Mouse (Mus musculus): Measurements from ENCODE around the gene Olfr56.
"Not testable (repeated sequence)": the region's sequence is repeated elsewhere in the genome, so short reads cannot be mapped to it uniquely, and the experiment has no call there.

The Olfr56 gene

GRCm38 (mm10) chr11:48978240-48978939, at the start of gene Olfr56:
TSS of gene Olfr56 (plus strand) at chr11:48978889.
- not testable (repeated sequence) for ATAC-seq (ENCODE audit: low TSS enrichment)

GRCm38 (mm10) chr11:48933422-48933821, 45.3 kb upstream of the Olfr56 start:
- not testable (repeated sequence) for ATAC-seq (ENCODE audit: low TSS enrichment)

DNA sequence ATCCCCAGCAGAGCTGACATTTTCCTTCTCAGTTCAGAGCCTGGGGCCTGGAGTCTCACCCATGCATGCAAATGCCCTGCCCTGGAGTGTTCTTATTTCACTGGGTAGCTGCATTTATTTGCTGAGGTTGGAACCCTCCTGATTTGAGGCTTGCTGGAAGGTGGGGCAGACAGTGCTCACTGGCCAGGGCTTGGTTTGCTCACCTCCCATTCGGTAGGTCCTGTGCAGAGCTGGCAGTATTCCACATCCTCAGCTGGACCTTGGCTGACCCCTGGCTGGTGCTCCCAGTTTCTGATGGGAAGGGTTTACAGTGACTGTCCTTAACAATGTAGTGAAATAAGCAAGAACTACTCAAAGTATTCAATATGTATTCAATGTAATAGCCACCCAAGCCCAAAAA, 44.8 kb upstream of the Olfr56 start:
- ATAC-seq (ENCODE audit: low TSS enrichment) = not testable (repeated sequence)

DNA sequence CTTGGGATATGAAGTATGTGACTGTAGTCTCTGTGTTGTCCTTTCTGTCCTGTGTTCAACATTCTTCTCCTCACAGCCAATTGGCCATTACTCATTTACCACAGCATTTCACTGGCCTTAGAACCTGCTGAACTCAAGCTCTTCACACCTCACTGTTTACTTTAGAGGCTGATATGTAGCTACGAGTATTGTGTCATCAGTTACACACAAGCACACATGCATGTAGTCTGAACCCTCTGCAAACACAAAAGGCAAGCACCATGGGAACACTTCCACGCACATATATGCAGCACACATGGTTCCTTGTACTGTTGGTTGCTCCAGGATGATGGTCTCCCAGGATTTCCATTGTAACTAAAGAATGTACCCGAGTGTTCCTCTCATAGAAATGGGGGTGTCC, 43.4 kb upstream of the Olfr56 start:
- ATAC-seq (ENCODE audit: low TSS enrichment) = not testable (repeated sequence)

DNA sequence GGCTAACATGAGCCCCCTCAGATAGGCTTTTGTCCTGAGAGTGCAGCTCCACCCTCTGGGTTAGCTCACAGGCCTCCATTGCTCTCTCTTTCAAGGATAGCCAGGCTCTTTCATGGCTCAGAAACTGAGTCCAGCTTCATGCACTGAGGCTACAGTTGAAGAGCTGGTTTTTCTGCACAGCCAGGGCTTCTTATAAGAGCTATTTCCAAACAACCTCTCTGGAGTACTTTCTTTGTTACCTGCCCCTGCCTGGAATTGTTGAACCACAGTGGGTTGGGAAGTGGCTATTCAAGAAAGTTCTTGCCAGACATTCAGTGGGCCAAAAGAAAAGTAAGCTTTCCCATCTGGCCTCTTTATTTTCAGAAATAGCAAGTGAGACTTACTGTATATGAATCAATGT, 39.4 kb upstream of the Olfr56 start:
- ATAC-seq (ENCODE audit: low TSS enrichment) = not testable (repeated sequence)

- ATAC-seq (ENCODE audit: low TSS enrichment) = not testable (repeated sequence)
These were observed 32.6 kb upstream of the Olfr56 start, which contains the start of gene Psme2b for GRCm38 (mm10) chr11:48946090-48946489. TSS of gene Psme2b (minus strand) at chr11:48946190.

- not testable (repeated sequence) for ATAC-seq (ENCODE audit: low TSS enrichment)
These were observed 4.0 kb upstream of the Olfr56 start for GRCm38 (mm10) chr11:48974686-48975085.

GRCm38 (mm10) chr11:48979251-48979650, 562 bp downstream of the Olfr56 start, which contains the start of gene 9930111J21Rik1:
TSS of gene 9930111J21Rik1 (minus strand) at chr11:48979398.
- not testable (repeated sequence) for ATAC-seq (ENCODE audit: low TSS enrichment)

- not testable (repeated sequence) for ATAC-seq (ENCODE audit: low TSS enrichment)
These were observed 1.4 kb downstream of the Olfr56 start for GRCm38 (mm10) chr11:48980052-48980451.

DNA sequence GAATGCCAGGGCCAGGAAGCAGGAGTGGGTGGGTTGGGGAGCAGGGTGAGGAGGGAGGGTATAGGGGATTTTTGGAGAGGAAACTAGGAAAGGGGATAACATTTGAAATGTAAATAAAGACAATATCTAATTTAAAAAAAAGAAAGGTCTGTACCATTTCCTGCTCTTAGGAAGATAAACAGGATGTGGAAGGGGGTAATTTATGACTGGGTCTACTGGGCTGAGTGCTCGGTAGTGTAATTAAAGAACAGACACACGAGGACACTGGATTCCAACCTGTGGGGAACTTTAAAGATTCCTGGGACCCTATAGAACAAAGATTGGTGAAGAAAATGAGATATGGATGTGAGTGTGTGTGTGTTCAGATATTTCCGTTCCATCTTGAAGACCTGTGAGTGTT, 4.2 kb downstream of the Olfr56 start:
- ATAC-seq (ENCODE audit: low TSS enrichment) = not testable (repeated sequence)

DNA sequence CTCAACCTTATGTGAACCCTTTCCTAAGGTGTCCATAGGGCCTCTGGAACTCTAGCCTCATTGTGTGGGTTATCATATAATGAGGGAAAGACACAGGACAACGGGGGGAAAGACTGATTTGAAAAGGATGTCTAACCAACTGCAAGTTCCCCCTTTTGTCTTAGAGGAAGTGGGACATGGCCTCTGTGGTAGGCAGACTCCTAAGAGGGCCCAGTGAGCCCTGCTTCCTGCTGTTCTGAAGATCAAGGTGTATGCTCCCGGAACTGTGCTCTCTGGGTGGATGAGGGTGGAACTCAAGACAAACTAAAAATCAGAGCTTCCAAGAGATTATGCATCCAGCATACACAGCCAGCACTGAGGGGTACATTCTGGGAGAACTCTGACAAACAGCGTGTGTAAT, 9.5 kb downstream of the Olfr56 start:
- not testable (repeated sequence) for ATAC-seq (ENCODE audit: low TSS enrichment)

DNA sequence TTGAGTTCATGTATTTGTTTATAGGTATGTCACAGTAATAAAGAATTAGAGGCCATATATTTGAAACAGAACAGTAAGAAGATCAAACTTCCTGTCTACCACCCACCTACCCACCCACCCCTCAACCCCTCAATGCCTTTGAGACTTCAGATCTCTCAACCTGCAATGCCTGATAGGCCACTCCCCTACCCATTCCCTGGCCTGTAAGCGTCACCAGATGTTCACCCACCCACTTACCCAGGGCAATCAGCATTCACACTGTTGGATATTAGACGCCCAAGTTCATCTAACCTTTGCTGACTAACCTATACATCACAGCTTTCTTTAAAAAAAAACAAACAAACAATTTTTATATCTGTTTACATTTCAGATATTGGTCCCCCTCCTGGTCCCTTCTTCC, 11.3 kb downstream of the Olfr56 start:
- ATAC-seq (ENCODE audit: low TSS enrichment) = not testable (repeated sequence)

- not testable (repeated sequence) for ATAC-seq (ENCODE audit: low TSS enrichment)
These were observed 13.2 kb downstream of the Olfr56 start, which contains the start of gene Gm12185 for GRCm38 (mm10) chr11:48991740-48992520. TSS of gene Gm12185 (minus strand) at chr11:48992226.

DNA sequence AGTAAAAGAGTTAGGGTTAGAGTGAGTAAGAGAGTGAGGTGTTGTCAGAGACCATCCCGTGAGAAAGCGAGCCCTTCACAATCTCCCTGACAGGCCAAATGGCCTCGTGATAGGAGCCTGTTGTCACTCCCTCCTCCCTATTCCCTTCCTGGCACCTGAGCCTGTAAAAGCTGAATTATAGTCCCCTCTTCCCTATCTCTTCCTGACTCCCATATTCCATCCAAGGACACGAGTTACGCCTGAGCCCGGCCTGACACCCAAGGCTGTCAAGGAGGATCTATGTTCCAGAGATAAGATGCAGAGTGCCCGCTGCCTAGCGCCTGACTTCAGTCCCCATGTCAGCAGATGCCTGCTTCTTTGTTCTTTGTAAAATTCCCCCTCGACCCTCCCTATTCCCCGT, 14.6 kb downstream of the Olfr56 start:
- ATAC-seq (ENCODE audit: low TSS enrichment) = not testable (repeated sequence)

DNA sequence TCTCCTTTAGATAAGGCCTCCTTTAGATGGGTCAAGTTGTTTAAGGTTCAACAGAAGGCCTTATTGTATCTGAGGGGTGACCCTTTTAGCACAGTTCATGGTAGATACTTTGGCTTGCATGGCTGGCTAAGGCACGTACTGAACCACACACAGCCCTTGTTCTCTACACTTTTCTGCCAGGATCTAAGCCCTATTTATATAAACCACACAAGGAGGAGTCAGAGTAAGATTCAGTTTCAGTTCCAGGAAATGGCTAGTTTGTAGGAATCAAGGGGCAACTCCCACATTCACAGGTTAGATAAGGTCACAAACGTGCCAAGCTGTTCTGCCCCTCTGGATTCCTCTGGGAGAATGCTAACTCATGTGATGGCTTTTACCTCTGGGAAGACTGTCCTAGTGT, 15.3 kb downstream of the Olfr56 start, which contains the start of gene Tgtp1:
TSS of gene Tgtp1 (minus strand) at position 155 of the 400 bp plus-strand sequence.
- not testable (repeated sequence) for ATAC-seq (ENCODE audit: low TSS enrichment)

- ATAC-seq (ENCODE audit: low TSS enrichment) = not testable (repeated sequence)
These were observed 21.7 kb downstream of the Olfr56 start for GRCm38 (mm10) chr11:49000411-49000810.

- ATAC-seq (ENCODE audit: low TSS enrichment) = not testable (repeated sequence)
These were observed 27.6 kb downstream of the Olfr56 start for GRCm38 (mm10) chr11:49006317-49006716.

GRCm38 (mm10) chr11:49006785-49007184, 28.1 kb downstream of the Olfr56 start:
- ATAC-seq (ENCODE audit: low TSS enrichment) = not testable (repeated sequence)

DNA sequence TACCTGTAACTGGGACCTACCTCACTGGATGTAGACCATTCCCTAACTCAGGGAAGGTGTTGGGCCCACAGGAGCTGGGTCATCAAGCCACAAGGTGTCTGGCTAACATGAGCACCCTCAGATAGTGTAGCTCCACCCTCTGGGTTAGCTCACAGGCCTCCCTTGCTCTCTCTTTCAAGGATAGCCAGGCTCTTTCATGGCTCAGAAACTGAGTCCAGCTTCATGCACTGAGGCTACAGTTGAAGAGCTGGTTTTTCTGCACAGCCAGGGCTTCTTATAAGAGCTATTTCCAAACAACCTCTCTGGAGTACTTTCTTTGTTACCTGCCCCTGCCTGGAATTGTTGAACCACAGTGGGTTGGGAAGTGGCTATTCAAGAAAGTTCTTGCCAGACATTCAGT, 33.4 kb downstream of the Olfr56 start:
- not testable (repeated sequence) for ATAC-seq (ENCODE audit: low TSS enrichment)

GRCm38 (mm10) chr11:49050064-49050463, 71.4 kb downstream of the Olfr56 start:
- ATAC-seq (ENCODE audit: low TSS enrichment) = not testable (repeated sequence)

DNA sequence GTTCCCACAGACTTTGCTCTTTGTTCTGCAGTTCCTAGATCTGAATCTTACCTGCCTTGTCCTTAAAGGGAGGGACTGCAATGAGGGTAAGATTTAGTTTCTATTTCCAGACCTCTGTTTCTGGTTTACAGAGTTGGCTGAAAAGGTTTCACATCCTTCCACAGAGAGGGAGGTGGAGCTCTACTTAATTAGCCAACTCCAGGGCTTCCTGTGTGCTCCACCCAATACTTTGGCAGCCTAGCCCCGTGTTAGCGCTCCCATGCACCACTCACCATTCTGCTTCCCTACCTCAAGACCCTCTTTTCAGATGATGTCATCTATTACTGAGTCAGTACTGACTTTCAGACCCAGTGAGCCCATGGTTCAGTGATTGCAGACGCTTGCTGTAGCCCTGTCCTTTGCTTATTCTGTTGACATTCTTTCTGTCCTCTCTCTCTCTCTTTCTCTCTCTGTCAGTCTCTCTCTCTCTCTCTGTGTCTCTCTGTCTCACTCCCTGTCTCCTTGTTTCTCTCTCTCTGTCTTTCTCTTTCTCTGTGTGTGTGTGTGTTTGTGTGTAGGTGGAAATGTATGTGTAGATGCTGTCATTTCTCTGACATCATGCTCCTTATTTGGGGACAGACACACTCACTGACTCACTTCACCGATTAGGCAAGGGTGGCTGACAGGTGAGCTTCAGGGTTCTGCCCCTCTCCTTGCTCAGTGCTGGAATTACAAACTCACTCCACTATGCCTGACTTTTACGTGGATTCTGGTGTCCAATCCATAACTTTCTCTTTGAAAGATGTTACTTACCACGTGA, 72.6 kb downstream of the Olfr56 start, which contains the start of gene 9930111J21Rik2:
TSS of gene 9930111J21Rik2 (minus strand) at position 150 of the 799 bp plus-strand sequence.
- not testable (repeated sequence) for ATAC-seq (ENCODE audit: low TSS enrichment)

Measured in frontal cortex, adult (tissue).